Mouse (Mus musculus): ENCODE results near the gene Ccdc107. TPM values are rescaled to one million over a fixed set of nuclear protein-coding genes. Genes with fewer than 3 reads are reported as not detected.

The Ccdc107 gene
- polyA plus RNA-seq, 1 experiment from 2014 or later: 130 TPM

GRCm38 (mm10) chr4:43457124-43457523 lies 35.6 kb upstream of the Ccdc107 start:
- Histone ChIP-seq H3K9me3 (ENCODE audit: control insufficient read depth, low read depth, low read length) (no peaks in the 10 kb centered on the region), H3K36me3 (ENCODE audit: control insufficient read depth, insufficient read depth, low read length) (no peaks in the 10 kb centered on the region), H3K4me3 (ENCODE audit: low read depth, low read length) (no peak overlapping the region), H3K4me1 (ENCODE audit: control insufficient read depth, insufficient read depth, low read length) (peaks cover 12% of the 10 kb centered on the region; the same call in 1 of the 2 replicates), H3K4me2 (replicated peaks; ENCODE audit: low read depth, low read length) (no peak overlapping the region), H3K9ac (replicated peaks; ENCODE audit: low read depth, low read length) (no peak overlapping the region), H3K27ac (ENCODE audit: low read length) (no peak overlapping the region), H3K27me3 (ENCODE audit: control insufficient read depth, insufficient read depth, low read length) (peaks cover 6% of the 10 kb centered on the region; the same call in 1 of the 2 replicates)
- WGBS: 17% methylated on average over 8 of the region's 8 CpGs
- ATAC-seq (ENCODE audit: insufficient number of reproducible peaks, insufficient read depth, low FRiP score, low read depth): no peak

DNA sequence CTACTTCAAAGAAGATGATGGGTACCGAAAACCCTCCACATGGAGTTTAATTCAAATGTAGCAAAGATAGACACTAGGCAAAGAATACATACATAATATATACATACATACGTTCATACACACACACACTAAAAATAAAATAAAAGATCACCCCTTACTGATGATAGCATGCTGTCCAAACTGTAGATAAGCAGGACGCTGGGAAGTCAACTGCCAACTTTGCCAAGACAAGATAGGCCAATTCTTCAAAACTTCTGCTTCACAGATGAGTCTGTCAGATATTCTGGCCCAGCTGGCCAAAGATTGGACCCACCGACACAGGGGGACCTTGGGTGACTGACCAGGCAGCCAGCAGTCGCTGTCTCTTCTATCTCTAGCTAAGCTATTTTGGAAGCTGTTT lies 29.6 kb upstream of the Ccdc107 start:
- WGBS: 85% methylated on average over 5 of the region's 5 CpGs

DNA sequence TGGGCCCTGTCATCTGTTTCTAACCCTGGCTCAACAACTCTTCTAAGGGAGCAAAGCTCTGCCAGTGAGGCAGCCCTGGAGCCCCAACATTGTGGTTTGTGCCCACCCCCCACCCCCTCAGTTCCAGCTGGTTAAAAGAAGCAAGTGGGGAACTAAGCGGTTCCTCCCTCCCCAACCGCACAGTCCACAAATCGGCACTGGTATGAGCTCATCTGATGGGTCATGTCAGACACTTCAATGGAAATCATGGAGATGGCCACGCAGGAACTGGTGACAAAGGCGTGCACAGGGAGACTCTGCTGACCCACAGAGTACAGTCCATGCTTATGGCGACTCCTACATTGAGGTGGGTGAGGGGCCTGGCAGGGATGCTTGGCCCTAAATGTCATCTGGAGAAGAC lies 26.8 kb upstream of the Ccdc107 start:
- no peaks in the 10 kb centered on the region; the same call in 1 of the 2 replicates for H3K9me3 ChIP-seq (ENCODE audit: control insufficient read depth, low read depth, low read length)
- no peak overlapping the region for H3K4me2 ChIP-seq (replicated peaks; ENCODE audit: low read depth, low read length)
- no peaks in the 10 kb centered on the region for H3K36me3 ChIP-seq (ENCODE audit: control insufficient read depth, insufficient read depth, low read length)
- ATAC-seq (ENCODE audit: insufficient number of reproducible peaks, insufficient read depth, low FRiP score, low read depth): no peak
- H3K27me3 ChIP-seq (ENCODE audit: control insufficient read depth, insufficient read depth, low read length): no peaks in the 10 kb centered on the region
- no peak overlapping the region for H3K4me3 ChIP-seq (ENCODE audit: low read depth, low read length)
- no peaks in the 10 kb centered on the region for H3K4me1 ChIP-seq (ENCODE audit: control insufficient read depth, insufficient read depth, low read length)
- WGBS: 86% methylated on average over 6 of the region's 6 CpGs
- H3K9ac ChIP-seq (replicated peaks; ENCODE audit: low read depth, low read length): no peak overlapping the region
- H3K27ac ChIP-seq (ENCODE audit: low read length): no peak overlapping the region

More for the DNA sequence above, 29.6 kb upstream of the Ccdc107 start:
- Histone ChIP-seq H3K27ac (ENCODE audit: low read length) (no peak overlapping the region), H3K9me3 (ENCODE audit: control insufficient read depth, low read depth, low read length) (no peaks in the 10 kb centered on the region; the same call in 1 of the 2 replicates), H3K4me3 (ENCODE audit: low read depth, low read length) (no peak overlapping the region), H3K9ac (replicated peaks; ENCODE audit: low read depth, low read length) (no peak overlapping the region), H3K36me3 (ENCODE audit: control insufficient read depth, insufficient read depth, low read length) (no peaks in the 10 kb centered on the region), H3K4me1 (ENCODE audit: control insufficient read depth, insufficient read depth, low read length) (no peaks in the 10 kb centered on the region), H3K4me2 (replicated peaks; ENCODE audit: low read depth, low read length) (no peak overlapping the region), H3K27me3 (ENCODE audit: control insufficient read depth, insufficient read depth, low read length) (no peaks in the 10 kb centered on the region)
- no peak for ATAC-seq (ENCODE audit: insufficient number of reproducible peaks, insufficient read depth, low FRiP score, low read depth)

- Histone ChIP-seq H3K36me3 (ENCODE audit: control insufficient read depth, insufficient read depth, low read length) (no peaks in the 10 kb centered on the region), H3K4me3 (ENCODE audit: low read depth, low read length) (no peak overlapping the region), H3K27ac (ENCODE audit: low read length) (no peak overlapping the region), H3K4me1 (ENCODE audit: control insufficient read depth, insufficient read depth, low read length) (no peaks in the 10 kb centered on the region), H3K9me3 (ENCODE audit: control insufficient read depth, low read depth, low read length) (no peaks in the 10 kb centered on the region; the same call in 1 of the 2 replicates), H3K27me3 (ENCODE audit: control insufficient read depth, insufficient read depth, low read length) (no peaks in the 10 kb centered on the region), H3K9ac (replicated peaks; ENCODE audit: low read depth, low read length) (no peak overlapping the region), H3K4me2 (replicated peaks; ENCODE audit: low read depth, low read length) (no peak overlapping the region)
- no peak for ATAC-seq (ENCODE audit: insufficient number of reproducible peaks, insufficient read depth, low FRiP score, low read depth)
- WGBS: 87% methylated on average over 7 of the region's 7 CpGs
Observed at GRCm38 (mm10) chr4:43466872-43467271, 25.8 kb upstream of the Ccdc107 start.

GRCm38 (mm10) chr4:43470301-43470700 lies 22.4 kb upstream of the Ccdc107 start:
- ATAC-seq (ENCODE audit: insufficient number of reproducible peaks, insufficient read depth, low FRiP score, low read depth): no peak
- 86% methylated on average over 10 of the region's 10 CpGs for WGBS

GRCm38 (mm10) chr4:43473636-43474035 lies 19.1 kb upstream of the Ccdc107 start:
- no peak overlapping the region for H3K27ac ChIP-seq (ENCODE audit: low read length)
- no peak for ATAC-seq (ENCODE audit: insufficient number of reproducible peaks, insufficient read depth, low FRiP score, low read depth)

More at GRCm38 (mm10) chr4:43470301-43470700, 22.4 kb upstream of the Ccdc107 start:
- no peak overlapping the region for H3K4me2 ChIP-seq (replicated peaks; ENCODE audit: low read depth, low read length)
- H3K36me3 ChIP-seq (ENCODE audit: control insufficient read depth, insufficient read depth, low read length): no peaks in the 10 kb centered on the region
- H3K27me3 ChIP-seq (ENCODE audit: control insufficient read depth, insufficient read depth, low read length): no peaks in the 10 kb centered on the region
- H3K27ac ChIP-seq (ENCODE audit: low read length): no peak overlapping the region
- H3K9ac ChIP-seq (replicated peaks; ENCODE audit: low read depth, low read length): no peak overlapping the region
- H3K4me3 ChIP-seq (ENCODE audit: low read depth, low read length): no peak overlapping the region
- no peaks in the 10 kb centered on the region for H3K9me3 ChIP-seq (ENCODE audit: control insufficient read depth, low read depth, low read length)
- no peaks in the 10 kb centered on the region for H3K4me1 ChIP-seq (ENCODE audit: control insufficient read depth, insufficient read depth, low read length)

GRCm38 (mm10) chr4:43476604-43477003 lies 16.1 kb upstream of the Ccdc107 start:
- 76% methylated on average over 4 of the region's 6 CpGs for WGBS
- H3K27ac ChIP-seq (ENCODE audit: low read length): no peak overlapping the region
- no peaks in the 10 kb centered on the region for H3K27me3 ChIP-seq (ENCODE audit: control insufficient read depth, insufficient read depth, low read length)
- no peak overlapping the region for H3K4me3 ChIP-seq (ENCODE audit: low read depth, low read length)
- no peaks in the 10 kb centered on the region for H3K9me3 ChIP-seq (ENCODE audit: control insufficient read depth, low read depth, low read length)
- no peaks in the 10 kb centered on the region for H3K4me1 ChIP-seq (ENCODE audit: control insufficient read depth, insufficient read depth, low read length)
- no peak overlapping the region for H3K9ac ChIP-seq (replicated peaks; ENCODE audit: low read depth, low read length)
- ATAC-seq (ENCODE audit: insufficient number of reproducible peaks, insufficient read depth, low FRiP score, low read depth): no peak
- no peaks in the 10 kb centered on the region for H3K36me3 ChIP-seq (ENCODE audit: control insufficient read depth, insufficient read depth, low read length)
- no peak overlapping the region for H3K4me2 ChIP-seq (replicated peaks; ENCODE audit: low read depth, low read length)

More at GRCm38 (mm10) chr4:43473636-43474035, 19.1 kb upstream of the Ccdc107 start:
- Histone ChIP-seq H3K9me3 (ENCODE audit: control insufficient read depth, low read depth, low read length) (no peaks in the 10 kb centered on the region), H3K4me3 (ENCODE audit: low read depth, low read length) (no peak overlapping the region), H3K36me3 (ENCODE audit: control insufficient read depth, insufficient read depth, low read length) (no peaks in the 10 kb centered on the region), H3K4me1 (ENCODE audit: control insufficient read depth, insufficient read depth, low read length) (no peaks in the 10 kb centered on the region), H3K9ac (replicated peaks; ENCODE audit: low read depth, low read length) (no peak overlapping the region), H3K4me2 (replicated peaks; ENCODE audit: low read depth, low read length) (no peak overlapping the region), H3K27me3 (ENCODE audit: control insufficient read depth, insufficient read depth, low read length) (no peaks in the 10 kb centered on the region)
- 81% methylated on average over 1 of the region's 1 CpGs for WGBS

DNA sequence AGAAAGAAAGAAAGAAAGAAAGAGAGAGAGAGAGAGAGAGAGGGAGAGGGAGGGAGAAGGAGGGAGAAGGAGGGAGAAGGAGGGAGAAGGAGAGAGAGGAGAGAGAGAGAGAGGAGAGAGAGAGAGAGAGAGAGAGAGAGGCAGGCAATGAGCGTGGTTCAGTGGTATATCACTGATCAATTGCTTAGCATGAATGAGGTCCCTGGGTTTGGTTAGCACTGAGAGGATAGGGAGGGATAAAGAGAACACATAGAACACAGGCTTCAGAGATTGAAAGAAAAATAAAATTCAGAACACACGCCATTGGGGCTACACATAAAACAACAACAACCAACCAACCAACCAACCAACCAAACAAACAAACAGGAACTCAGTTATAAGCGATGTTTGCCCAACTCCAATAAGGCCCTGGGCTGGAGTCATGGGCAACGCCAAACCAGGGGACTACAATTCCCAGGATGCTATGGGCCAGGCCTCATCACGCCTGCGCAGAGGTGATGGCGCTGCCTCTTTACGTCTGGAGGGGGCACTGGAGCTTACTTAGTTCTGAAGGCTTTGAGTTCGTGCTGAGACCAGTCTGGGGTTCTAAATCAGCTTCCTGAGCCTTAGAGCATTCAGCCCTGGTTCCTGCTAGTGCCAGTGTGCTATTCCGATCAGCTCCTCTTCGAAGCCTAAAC lies 14.7 kb upstream of the Ccdc107 start:
- H3K4me3 ChIP-seq (ENCODE audit: low read depth, low read length): peak overlapping the region; percentile 17; the same call in 1 of the 2 replicates
- H3K27me3 ChIP-seq (ENCODE audit: control insufficient read depth, insufficient read depth, low read length): no peaks in the 10 kb centered on the region
- ATAC-seq (ENCODE audit: insufficient number of reproducible peaks, insufficient read depth, low FRiP score, low read depth): peak; percentile 86; the same call in 1 of the 2 replicates
- 20% methylated on average over 11 of the region's 11 CpGs for WGBS
- no peak overlapping the region for H3K9ac ChIP-seq (replicated peaks; ENCODE audit: low read depth, low read length)
- H3K4me1 ChIP-seq (ENCODE audit: control insufficient read depth, insufficient read depth, low read length): no peaks in the 10 kb centered on the region
- H3K27ac ChIP-seq (ENCODE audit: low read length): peak overlapping the region; percentile 27
- H3K36me3 ChIP-seq (ENCODE audit: control insufficient read depth, insufficient read depth, low read length): no peaks in the 10 kb centered on the region
- peak overlapping the region; percentile 39 for H3K4me2 ChIP-seq (replicated peaks; ENCODE audit: low read depth, low read length)
- H3K9me3 ChIP-seq (ENCODE audit: control insufficient read depth, low read depth, low read length): no peaks in the 10 kb centered on the region

- no peaks in the 10 kb centered on the region for H3K36me3 ChIP-seq (ENCODE audit: control insufficient read depth, insufficient read depth, low read length)
- H3K9ac ChIP-seq (replicated peaks; ENCODE audit: low read depth, low read length): no peak overlapping the region
- peak overlapping the region; percentile 17; the same call in 1 of the 2 replicates for H3K4me3 ChIP-seq (ENCODE audit: low read depth, low read length)
- peak overlapping the region; percentile 39 for H3K4me2 ChIP-seq (replicated peaks; ENCODE audit: low read depth, low read length)
- H3K27ac ChIP-seq (ENCODE audit: low read length): peak overlapping the region; percentile 27
- H3K27me3 ChIP-seq (ENCODE audit: control insufficient read depth, insufficient read depth, low read length): no peaks in the 10 kb centered on the region
- ATAC-seq (ENCODE audit: insufficient number of reproducible peaks, insufficient read depth, low FRiP score, low read depth): 0 out of 2 replicates have a peak, but pooled peaks have one; percentile 11
- 51% methylated on average over 8 of the region's 8 CpGs for WGBS
- H3K4me1 ChIP-seq (ENCODE audit: control insufficient read depth, insufficient read depth, low read length): no peaks in the 10 kb centered on the region
- H3K9me3 ChIP-seq (ENCODE audit: control insufficient read depth, low read depth, low read length): no peaks in the 10 kb centered on the region
Observed at GRCm38 (mm10) chr4:43478534-43478858, 14.2 kb upstream of the Ccdc107 start.

Data from stomach, embryonic 14.5 days (tissue).